Mouse (Mus musculus) ES-E14 (cell line): ENCODE results near the gene Ggnbp2.
"Not testable (repeated sequence)": the region's sequence is repeated elsewhere in the genome, so short reads cannot be mapped to it uniquely, and the experiment has no call there.

Experiments
- MAFK ChIP-seq: IDR thresholded peaks from 2 replicates; pipeline ENCODE4 v1.6.1; 2014; ENCODE audit warnings: mild to moderate bottlenecking, low read depth, low read length, inconsistent platforms; ENCODE audit not compliant: insufficient read depth
- ZC3H11A ChIP-seq: IDR thresholded peaks from 2 replicates; pipeline ENCODE4 v1.6.1; 2012; ENCODE audit warnings: low read depth, mild to moderate bottlenecking, inconsistent platforms, low read length, borderline replicate concordance

- TF ChIP-seq MAFK, ZC3H11A: not testable (repeated sequence)
Measured at GRCm38 (mm10) chr11:84876020-84876419, 5.4 kb upstream of the Ggnbp2 start.
